Mouse (Mus musculus) liver, embryonic 16.5 days (tissue): Measurements from ENCODE around the gene Map4k3. TPM values are rescaled to one million over a fixed set of nuclear protein-coding genes. Genes with fewer than 3 reads are reported as not detected.
A peak's percentile ranks its signal among the peaks of the same experiment; 100 is the strongest.
"Not testable (repeated sequence)": the region's sequence is repeated elsewhere in the genome, so short reads cannot be mapped to it uniquely, and the experiment has no call there.

Experiments
- ATAC-seq: fragments of 200-750 bp; cut with Nextera tagmentation; 2 replicates; pipeline ENCODE4 v1.8.0; 2017; ENCODE audit warnings: low read depth, mild to moderate bottlenecking, moderate number of reproducible peaks, moderate library complexity
- H3K27ac ChIP-seq: fragments of 300-500 bp; sonication (generic); 2 replicates; pipeline ENCODE4 v1.5.1; 2014; ENCODE audit warnings: mild to moderate bottlenecking, low read length
- H3K27me3 ChIP-seq: fragments of 300-500 bp; sonication (generic); 2 replicates; pipeline ENCODE4 v1.6.1; 2014; ENCODE audit warnings: low read depth, low read length, mixed read lengths; ENCODE audit not compliant: control insufficient read depth, insufficient read depth
- H3K36me3 ChIP-seq: fragments of 300-500 bp; sonication (generic); 2 replicates; pipeline ENCODE4 v1.6.1; 2014; ENCODE audit warnings: mild to moderate bottlenecking; ENCODE audit not compliant: control insufficient read depth, insufficient read depth
- H3K4me1 ChIP-seq: fragments of 300-500 bp; sonication (generic); 2 replicates; pipeline ENCODE4 v1.6.1; 2014; ENCODE audit warnings: low read depth, low read length, mixed read lengths; ENCODE audit not compliant: control insufficient read depth
- H3K4me2 ChIP-seq: fragments of 300-500 bp; sonication (generic); 2 replicates; pipeline ENCODE4 v1.6.1; 2014; ENCODE audit warnings: low read depth, low read length, mixed read lengths
- H3K4me3 ChIP-seq: fragments of 300-500 bp; sonication (generic); 2 replicates; pipeline ENCODE4 v1.5.1; 2014; ENCODE audit warnings: low read depth, mild to moderate bottlenecking, low read length
- H3K9ac ChIP-seq: fragments of 300-500 bp; sonication (generic); 2 replicates; pipeline ENCODE4 v1.6.1; 2014; ENCODE audit warnings: low read depth, low read length
- H3K9me3 ChIP-seq: fragments of 300-500 bp; sonication (generic); replicated peaks from 2 replicates; pipeline ENCODE4 v1.6.1; 2016; ENCODE audit warnings: low read length; ENCODE audit not compliant: control insufficient read depth
- WGBS: fragments of 180-500 bp; shearing (Covaris S2); extraction: QIAGEN DNeasy Blood & Tissue Kit; methylation state at CpG from one replicate; pipeline ENCODE4 v1.1.7; 2014; ENCODE audit not compliant: insufficient replicate concordance; 5-methylcytosine and 5-hydroxymethylcytosine counted together
- polyA plus RNA-seq: library from polyadenylated mRNA; unstranded; fragments of >200 nt; fragmentation: Nextera tagmentation; extraction: Ambion mirVana; gene quantifications from 2 replicates; pipeline ENCODE4 v1.2.1, GENCODE M21; 2015

The Map4k3 gene
- polyA plus RNA-seq, 1 experiment from 2014 or later = 3.7 TPM

DNA sequence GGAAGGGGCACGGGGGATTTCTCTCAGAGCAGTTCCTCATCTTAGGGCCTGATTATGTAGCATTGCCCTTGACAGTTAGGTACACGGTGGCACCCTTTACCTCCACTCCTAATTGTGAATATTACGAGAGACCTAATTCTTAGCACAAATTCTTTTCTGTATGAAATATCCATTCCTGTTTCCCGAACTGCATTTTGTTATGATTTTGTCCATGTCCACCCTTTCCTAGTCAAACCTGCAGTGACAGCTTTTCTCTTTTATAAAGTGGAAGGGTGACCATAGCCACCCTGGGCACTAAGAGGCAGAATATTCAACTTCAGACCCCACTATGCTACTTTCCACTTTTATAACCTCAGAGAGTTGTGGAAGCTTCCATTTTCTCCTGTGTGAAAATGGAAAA, 175.6 kb downstream of the Map4k3 start:
- H3K4me2 ChIP-seq = peak overlapping the region; percentile 43; the same call in 1 of the 2 replicates
- no peaks in the 10 kb centered on the region for H3K27me3 ChIP-seq
- ATAC-seq = no peak
- H3K36me3 ChIP-seq = no peaks in the 10 kb centered on the region
- H3K4me3 ChIP-seq = no peak overlapping the region
- H3K4me1 ChIP-seq = peaks cover 3% of the 10 kb centered on the region
- WGBS = 44% methylated on average over 4 of the region's 4 CpGs
- no peak overlapping the region for H3K27ac ChIP-seq
- no peaks in the 10 kb centered on the region for H3K9me3 ChIP-seq
- H3K9ac ChIP-seq = no peak overlapping the region

DNA sequence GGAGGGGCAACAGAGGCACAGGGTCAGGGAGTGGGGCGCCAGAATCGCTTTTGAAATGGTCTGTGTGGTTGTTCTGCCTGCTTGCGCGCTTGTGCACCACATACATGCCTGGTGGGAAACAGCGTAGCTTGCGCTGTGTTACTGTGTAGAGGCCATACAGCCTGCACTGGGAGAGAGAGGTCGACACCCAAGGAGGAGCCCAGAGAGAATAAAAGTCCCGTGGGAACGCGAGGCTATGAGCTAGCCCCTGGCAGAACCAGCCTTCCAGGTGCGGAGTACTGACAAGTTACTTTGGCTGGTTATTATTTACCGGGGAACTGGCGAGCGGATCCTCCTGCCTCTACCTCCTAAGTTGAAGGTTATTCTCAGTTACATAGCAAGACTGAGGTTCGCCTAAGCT, 177.3 kb downstream of the Map4k3 start:
- no peaks in the 10 kb centered on the region for H3K36me3 ChIP-seq
- WGBS = 79% methylated on average over 15 of the region's 15 CpGs
- H3K9me3 ChIP-seq = no peaks in the 10 kb centered on the region
- H3K9ac ChIP-seq = no peak overlapping the region
- no peak for ATAC-seq
- H3K4me1 ChIP-seq = peaks cover 3% of the 10 kb centered on the region
- H3K27ac ChIP-seq = no peak overlapping the region
- H3K4me3 ChIP-seq = no peak overlapping the region
- H3K4me2 ChIP-seq = no peak overlapping the region
- no peaks in the 10 kb centered on the region for H3K27me3 ChIP-seq

GRCm38 (mm10) chr17:80546846-80547245, 181.4 kb downstream of the Map4k3 start:
- no peak for ATAC-seq
- no peak overlapping the region for H3K27ac ChIP-seq
- WGBS = 59% methylated on average over 2 of the region's 2 CpGs
- H3K9me3 ChIP-seq = no peaks in the 10 kb centered on the region
- H3K36me3 ChIP-seq = no peaks in the 10 kb centered on the region
- no peak overlapping the region for H3K4me2 ChIP-seq
- no peak overlapping the region for H3K4me3 ChIP-seq
- no peaks in the 10 kb centered on the region for H3K4me1 ChIP-seq
- H3K27me3 ChIP-seq = no peaks in the 10 kb centered on the region
- H3K9ac ChIP-seq = no peak overlapping the region

DNA sequence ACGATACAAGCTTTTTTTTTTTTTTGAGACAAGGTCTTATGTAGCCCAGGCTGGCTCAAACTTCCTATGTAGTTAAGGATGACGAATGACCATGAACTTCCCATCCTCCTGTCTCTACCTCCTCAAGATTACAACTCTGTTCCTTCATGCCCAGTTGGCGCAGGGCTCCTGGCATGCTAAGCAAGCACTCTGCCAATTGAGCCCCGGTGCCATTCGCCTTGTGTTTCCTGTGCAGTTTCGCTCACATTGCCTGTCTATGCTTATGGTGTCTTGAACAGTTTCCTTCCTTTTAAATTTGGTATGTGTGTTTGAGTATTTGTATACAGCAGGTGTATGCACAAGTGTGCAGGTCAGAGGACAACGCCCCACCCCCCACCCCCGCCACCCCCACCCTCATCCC, 182.1 kb downstream of the Map4k3 start:
- no peaks in the 10 kb centered on the region for H3K9me3 ChIP-seq
- WGBS = 77% methylated on average over 8 of the region's 8 CpGs
- ATAC-seq = no peak

GRCm38 (mm10) chr17:80543646-80544045, 184.6 kb downstream of the Map4k3 start:
- Histone ChIP-seq H3K27ac (no peak overlapping the region), H3K9me3 (no peaks in the 10 kb centered on the region), H3K4me3 (no peak overlapping the region), H3K36me3 (no peaks in the 10 kb centered on the region), H3K4me2 (no peak overlapping the region), H3K4me1 (no peaks in the 10 kb centered on the region), H3K9ac (no peak overlapping the region), H3K27me3 (no peaks in the 10 kb centered on the region)
- no peak for ATAC-seq
- WGBS = 74% methylated on average over 20 of the region's 20 CpGs

More for the DNA sequence above, 182.1 kb downstream of the Map4k3 start:
- H3K9ac ChIP-seq = no peak overlapping the region
- no peaks in the 10 kb centered on the region for H3K27me3 ChIP-seq
- H3K36me3 ChIP-seq = no peaks in the 10 kb centered on the region
- no peaks in the 10 kb centered on the region for H3K4me1 ChIP-seq
- no peak overlapping the region for H3K4me2 ChIP-seq
- H3K27ac ChIP-seq = no peak overlapping the region
- H3K4me3 ChIP-seq = no peak overlapping the region

GRCm38 (mm10) chr17:80537136-80537535, 191.1 kb downstream of the Map4k3 start:
- H3K4me3 ChIP-seq = no peak overlapping the region
- no peak overlapping the region for H3K9ac ChIP-seq
- H3K27ac ChIP-seq = no peak overlapping the region
- WGBS = 58% methylated on average over 6 of the region's 6 CpGs
- ATAC-seq = no peak
- H3K4me2 ChIP-seq = no peak overlapping the region
- no peaks in the 10 kb centered on the region for H3K27me3 ChIP-seq
- no peaks in the 10 kb centered on the region for H3K4me1 ChIP-seq
- H3K9me3 ChIP-seq = no peaks in the 10 kb centered on the region
- no peaks in the 10 kb centered on the region for H3K36me3 ChIP-seq

DNA sequence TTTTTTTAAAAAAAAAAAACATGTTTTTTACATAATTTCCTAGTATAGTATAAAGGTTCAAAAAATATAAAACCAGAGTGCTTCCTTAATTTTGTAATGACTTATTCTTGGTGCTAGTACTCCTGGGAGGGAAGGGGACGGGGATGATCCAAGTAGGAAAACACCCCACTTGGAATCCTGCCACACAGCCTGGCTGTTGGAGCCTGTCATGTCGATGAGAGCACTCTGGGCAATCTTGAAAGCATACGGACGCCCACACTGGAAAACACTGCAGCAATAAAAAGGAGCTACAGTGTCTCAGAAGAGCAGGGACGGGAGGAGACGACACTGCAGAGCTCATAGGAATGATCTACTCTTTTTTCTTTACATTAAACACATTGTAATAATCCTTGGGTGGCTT, 192.7 kb downstream of the Map4k3 start:
- Histone ChIP-seq H3K27ac (no peak overlapping the region), H3K4me1 (no peaks in the 10 kb centered on the region), H3K36me3 (no peaks in the 10 kb centered on the region), H3K27me3 (no peaks in the 10 kb centered on the region), H3K4me2 (no peak overlapping the region), H3K4me3 (no peak overlapping the region), H3K9me3 (no peaks in the 10 kb centered on the region), H3K9ac (no peak overlapping the region)
- no peak for ATAC-seq
- WGBS = 67% methylated on average over 6 of the region's 6 CpGs

DNA sequence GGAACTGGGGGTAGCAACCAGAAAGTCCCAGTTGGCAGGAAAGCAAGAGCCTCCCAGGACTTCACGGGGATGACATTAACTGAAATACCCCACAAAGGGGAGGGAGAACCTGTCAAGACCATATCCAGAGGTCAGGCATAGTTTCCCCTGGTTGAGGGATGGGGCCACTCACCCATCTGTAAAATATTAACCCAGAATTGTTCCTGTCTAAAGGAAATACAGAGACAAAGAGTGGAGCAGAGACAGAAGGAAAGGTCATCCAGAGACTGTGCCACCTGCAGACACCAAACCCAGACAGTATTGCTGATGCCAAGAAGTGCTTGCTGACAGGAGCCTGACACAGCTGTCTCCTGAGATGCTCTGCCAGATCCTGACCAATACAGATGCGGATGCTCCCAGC, 196.9 kb downstream of the Map4k3 start:
- 47% methylated on average over 2 of the region's 2 CpGs for WGBS
- H3K4me3 ChIP-seq, H3K4me1 ChIP-seq, H3K4me2 ChIP-seq, H3K27ac ChIP-seq, H3K36me3 ChIP-seq, H3K9ac ChIP-seq, H3K9me3 ChIP-seq, H3K27me3 ChIP-seq: not testable (repeated sequence)
- ATAC-seq = 0 out of 2 replicates have a peak, but pooled peaks have one; percentile 39
